8 mouse cellular contexts compared by ENCODE assay signal in the genomic region with DNA sequence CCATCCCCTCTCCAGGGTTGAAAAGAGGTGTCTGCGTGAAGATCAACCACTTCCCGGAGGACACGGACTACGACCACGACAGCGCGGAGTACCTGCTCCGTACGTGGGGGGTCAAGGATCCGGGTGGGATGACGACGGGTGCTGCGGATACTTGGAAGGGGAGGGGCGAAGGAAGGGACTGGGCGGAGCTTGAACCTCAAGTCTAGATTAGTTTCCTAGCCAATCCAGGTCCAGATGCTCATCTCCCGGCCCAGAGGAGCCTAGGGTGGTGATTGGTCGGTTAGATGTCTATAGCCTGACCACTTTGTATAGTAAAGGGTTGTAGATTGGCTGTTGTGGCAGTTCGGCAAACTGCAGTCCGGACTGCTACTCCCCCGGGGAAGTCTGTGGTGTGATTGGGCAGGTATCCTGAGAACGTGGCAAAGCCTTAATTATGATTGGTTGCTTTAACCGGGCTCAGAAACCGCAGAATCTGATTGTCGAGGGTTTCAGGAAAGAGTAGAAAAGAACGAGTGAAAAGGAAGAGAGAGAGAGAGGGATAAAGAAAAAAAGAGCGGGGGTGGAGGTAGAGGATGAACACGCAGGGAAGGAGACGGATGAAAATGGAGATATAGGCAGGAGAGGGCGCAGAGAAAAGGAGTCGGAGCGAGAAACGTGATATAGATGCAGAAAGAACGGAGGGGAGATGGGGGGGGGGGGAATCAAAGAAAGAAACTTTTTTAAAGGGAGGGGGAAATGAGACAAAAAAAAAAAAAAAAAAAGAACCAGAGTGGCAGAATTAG. TPM values are rescaled to one million over a fixed set of nuclear protein-coding genes. Genes with fewer than 3 reads are reported as not detected.
DNase-seq lines count a peak whose midpoint lies in the region; ATAC-seq and TF ChIP-seq lines count a peak whose summit lies in the region.

No protein-coding gene starts in this region.

- no peaks in the 10 kb centered on the region for H3K36me3 ChIP-seq in kidney, adult 2 months (ENCODE audit: control insufficient read depth, insufficient read depth, low read length)
- H3K36me3 ChIP-seq in embryonic facial prominence, embryonic 13.5 days, result no peaks in the 10 kb centered on the region
- H3K36me3 ChIP-seq in intestine, embryonic 14.5 days (ENCODE audit: control insufficient read depth, insufficient read depth, low read length), result no peaks in the 10 kb centered on the region
- H3K36me3 ChIP-seq in liver, embryonic 16.5 days (ENCODE audit: control insufficient read depth, insufficient read depth), result no peaks in the 10 kb centered on the region

- no peak for TF ChIP-seq CTCF in kidney, adult 2 months (conservative IDR thresholded peaks at IDR 0.05; ENCODE audit: insufficient read depth, insufficient read length, low read depth, low read length)

- DNase-seq in kidney, adult 2 months, result peak; percentile 26
- DNase-seq in kidney, adult 11 months, result no peak
- peak; percentile 56 for DNase-seq in adrenal gland, postnatal 10 days
- peak; percentile 75 for DNase-seq in intestine, embryonic 14.5 days (ENCODE audit: low spot score)
- peak; percentile 81 for DNase-seq in retina, embryonic 14.5 days (ENCODE audit: low spot score)
- DNase-seq in ovary, postnatal 10 days (ENCODE audit: low spot score), result no peak

- H3K27ac ChIP-seq in kidney, adult 2 months (ENCODE audit: insufficient read depth, low read depth, low read length), result no peak overlapping the region
- H3K27ac ChIP-seq in embryonic facial prominence, embryonic 13.5 days, result no peak overlapping the region
- H3K27ac ChIP-seq in intestine, embryonic 14.5 days (ENCODE audit: low read depth), result no peak overlapping the region
- no peak overlapping the region for H3K27ac ChIP-seq in liver, embryonic 16.5 days (ENCODE audit: low read length)

- H3K4me2 ChIP-seq in embryonic facial prominence, embryonic 13.5 days, result peak overlapping the region; percentile 76
- H3K4me2 ChIP-seq in intestine, embryonic 14.5 days (ENCODE audit: low read length), result peak overlapping the region; percentile 62
- H3K4me2 ChIP-seq in liver, embryonic 16.5 days (ENCODE audit: low read depth, low read length), result 0 out of 2 replicates have a peak overlapping the region, but pooled peaks have one; percentile 17

- H3K4me1 ChIP-seq in kidney, adult 2 months (ENCODE audit: control insufficient read depth, insufficient read depth, low read length), result no peaks in the 10 kb centered on the region
- H3K4me1 ChIP-seq in embryonic facial prominence, embryonic 13.5 days, result peaks cover 15% of the 10 kb centered on the region
- H3K4me1 ChIP-seq in intestine, embryonic 14.5 days (replicated peaks; ENCODE audit: control insufficient read depth, insufficient read depth, low read length), result peaks cover 5% of the 10 kb centered on the region
- no peaks in the 10 kb centered on the region; the same call in 1 of the 2 replicates for H3K4me1 ChIP-seq in liver, embryonic 16.5 days (ENCODE audit: control insufficient read depth, low read depth, low read length)

- H3K9me3 ChIP-seq in embryonic facial prominence, embryonic 13.5 days, result no peaks in the 10 kb centered on the region
- no peaks in the 10 kb centered on the region for H3K9me3 ChIP-seq in intestine, embryonic 14.5 days (ENCODE audit: control insufficient read depth, low read length)
- no peaks in the 10 kb centered on the region for H3K9me3 ChIP-seq in liver, embryonic 16.5 days (replicated peaks; ENCODE audit: control insufficient read depth, low read length)

- H3K4me3 ChIP-seq in kidney, adult 2 months (ENCODE audit: insufficient read depth, low read depth, low read length), result no peak overlapping the region
- peak overlapping the region; percentile 46 for H3K4me3 ChIP-seq in embryonic facial prominence, embryonic 13.5 days
- H3K4me3 ChIP-seq in intestine, embryonic 14.5 days (ENCODE audit: low read depth, low read length), result peak overlapping the region; percentile 42
- H3K4me3 ChIP-seq in liver, embryonic 16.5 days (ENCODE audit: low read depth, low read length), result peak overlapping the region; percentile 13

- peak; percentile 88 for ATAC-seq in embryonic facial prominence, embryonic 13.5 days (ENCODE audit: insufficient number of reproducible peaks, insufficient read depth, low FRiP score, low TSS enrichment, low read depth)
- peak; percentile 86 for ATAC-seq in intestine, embryonic 14.5 days (replicated peaks; ENCODE audit: low FRiP score, low TSS enrichment, low read depth)
- ATAC-seq in liver, embryonic 16.5 days (ENCODE audit: low read depth), result peak; percentile 24; the same call in 1 of the 2 replicates

- peaks cover 3% of the 10 kb centered on the region for H3K27me3 ChIP-seq in kidney, adult 2 months (replicated peaks; ENCODE audit: control insufficient read depth, insufficient read depth, low read length)
- H3K27me3 ChIP-seq in embryonic facial prominence, embryonic 13.5 days, result peaks cover 61% of the 10 kb centered on the region
- H3K27me3 ChIP-seq in intestine, embryonic 14.5 days (replicated peaks; ENCODE audit: control insufficient read depth, insufficient read depth, low read length), result peaks cover 57% of the 10 kb centered on the region
- H3K27me3 ChIP-seq in liver, embryonic 16.5 days (ENCODE audit: control insufficient read depth, insufficient read depth, low read depth, low read length), result peaks cover 55% of the 10 kb centered on the region

- no peak for TF ChIP-seq POLR2A in kidney, adult 2 months (IDR thresholded peaks at IDR 0.05; ENCODE audit: low read depth, low read length)

- H3K9ac ChIP-seq in embryonic facial prominence, embryonic 13.5 days, result peak overlapping the region; percentile 52; the same call in 1 of the 2 replicates
- H3K9ac ChIP-seq in intestine, embryonic 14.5 days (ENCODE audit: low read length), result 0 out of 2 replicates have a peak overlapping the region, but pooled peaks have one; percentile 36
- H3K9ac ChIP-seq in liver, embryonic 16.5 days (ENCODE audit: low read depth, low read length), result no peak overlapping the region

- WGBS in kidney, adult 2 months, result under 1% methylated on average over 33 of the region's 33 CpGs
- WGBS in embryonic facial prominence, embryonic 13.5 days, result under 1% methylated on average over 33 of the region's 33 CpGs
- WGBS in intestine, embryonic 14.5 days, result under 1% methylated on average over 33 of the region's 33 CpGs
- WGBS in liver, embryonic 16.5 days (ENCODE audit: insufficient replicate concordance), result 1% methylated on average over 33 of the region's 33 CpGs

RNA-seq across cellular contexts. Expression of a gene that starts 12.6 kb away (rescaled TPM):
- 1.3 TPM in 1 of 2 replicates, not detected in the other for polyA plus RNA-seq in kidney, adult 2 months (2012; rRNA removed)
- total RNA-seq in adrenal gland, postnatal 10 days (2021), result 1 to 10 TPM; 1.5 to 6.5 TPM
- 0.46 and 0.67 TPM in 2 replicates for polyA plus RNA-seq in embryonic facial prominence, embryonic 13.5 days (2015; fragmentation: Nextera tagmentation; extraction: Ambion mirVana)
- polyA plus RNA-seq in intestine, embryonic 14.5 days (2014; fragmentation: Nextera tagmentation; extraction: Ambion mirVana), result 0.13 TPM in 1 of 2 replicates, not detected in the other
- polyA plus RNA-seq in liver, embryonic 16.5 days (2015; fragmentation: Nextera tagmentation; extraction: Ambion mirVana), result 0.41 and 0.58 TPM in 2 replicates

RNA-seq across cellular contexts. Expression of a gene that starts 20.9 kb away (rescaled TPM):
- polyA plus RNA-seq in kidney, adult 2 months (2012; rRNA removed), result 0.11 TPM in 1 of 2 replicates, not detected in the other
- total RNA-seq in adrenal gland, postnatal 10 days (2021), result 1 to 10 TPM; 2.5 to 3.3 TPM
- 5.5 and 7.5 TPM in 2 replicates for polyA plus RNA-seq in embryonic facial prominence, embryonic 13.5 days (2015; fragmentation: Nextera tagmentation; extraction: Ambion mirVana)
- polyA plus RNA-seq in intestine, embryonic 14.5 days (2014; fragmentation: Nextera tagmentation; extraction: Ambion mirVana), result 2.5 and 3.1 TPM in 2 replicates
- polyA plus RNA-seq in liver, embryonic 16.5 days (2015; fragmentation: Nextera tagmentation; extraction: Ambion mirVana), result not detected in 2 replicates

Comparison
In these comparisons a context has a peak if more than half of its experiments do, and no peak if none do; other contexts are left out.
1. DNase-seq: peak in kidney, adult 2 months (single experiment), adrenal gland, postnatal 10 days (single experiment), intestine, embryonic 14.5 days (single experiment) and retina, embryonic 14.5 days (single experiment); none in kidney, adult 11 months (single experiment) and ovary, postnatal 10 days (single experiment).
2. ATAC-seq: peak in every context shown above with its lines; median percentile 88 in embryonic facial prominence, embryonic 13.5 days; 86 in intestine, embryonic 14.5 days; 24 in liver, embryonic 16.5 days.
3. H3K4me2 ChIP-seq: peak in every context shown above with its lines; median percentile 76 in embryonic facial prominence, embryonic 13.5 days; 62 in intestine, embryonic 14.5 days; 17 in liver, embryonic 16.5 days.